Mouse (Mus musculus) liver, adult 2 months (tissue): ENCODE measurements around the gene Marcksl1. TPM values are rescaled to one million over a fixed set of nuclear protein-coding genes. Genes with fewer than 3 reads are reported as not detected.

ENCODE experiments used
- DNase-seq: peaks from one replicate; pipeline ENCODE4 v3.0.0-alpha.2; 2011; ENCODE audit warnings: low read depth, low spot score; ENCODE audit errors: extremely low read depth
- H3K27ac ChIP-seq: fragments of 200-500 bp; replicated peaks from 2 replicates; pipeline ENCODE4 v1.5.1; 2012; ENCODE audit warnings: low read depth, mild to moderate bottlenecking, control low read depth, inconsistent platforms, low read length; ENCODE audit not compliant: insufficient read depth
- H3K27me3 ChIP-seq: fragments of 200-500 bp; 2 replicates; pipeline ENCODE4 v1.6.1; 2012; ENCODE audit warnings: mild to moderate bottlenecking, moderate library complexity, low read length, inconsistent platforms; ENCODE audit not compliant: control insufficient read depth, insufficient read depth
- H3K36me3 ChIP-seq: fragments of 200-500 bp; 2 replicates; pipeline ENCODE4 v1.6.1; 2012; ENCODE audit warnings: low read length, inconsistent platforms; ENCODE audit not compliant: control insufficient read depth, insufficient read depth
- H3K4me1 ChIP-seq: fragments of 200-500 bp; 2 replicates; pipeline ENCODE4 v1.6.1; 2011; ENCODE audit warnings: low read length; ENCODE audit not compliant: control insufficient read depth, insufficient read depth
- H3K4me3 ChIP-seq: fragments of 200-500 bp; 2 replicates; pipeline ENCODE4 v1.5.1; 2011; ENCODE audit warnings: low read depth, mild to moderate bottlenecking, control low read depth, low read length, moderate library complexity; ENCODE audit not compliant: insufficient read depth
- H3K79me2 ChIP-seq: fragments of 200-500 bp; 2 replicates; pipeline ENCODE4 v1.6.1; 2012; ENCODE audit warnings: inconsistent platforms, mild to moderate bottlenecking, low read length, moderate library complexity; ENCODE audit not compliant: control insufficient read depth, insufficient read depth
- H3K9ac ChIP-seq: fragments of 200-500 bp; 2 replicates; pipeline ENCODE4 v1.6.1; 2012; ENCODE audit warnings: low read depth, mild to moderate bottlenecking, control low read depth, inconsistent platforms, low read length
- CTCF ChIP-seq: fragments of 200-500 bp; IDR thresholded peaks from 2 replicates; pipeline ENCODE4 v1.5.1; 2011; ENCODE audit warnings: low read depth, low read length, control low read depth
- POLR2A ChIP-seq: fragments of 200-500 bp; IDR thresholded peaks from 2 replicates; pipeline ENCODE4 v1.6.1; 2011; ENCODE audit warnings: low read length, control low read depth; ENCODE audit not compliant: insufficient read depth; ENCODE audit errors: extremely low read depth
- WGBS: fragments of 180-500 bp; shearing (Covaris S2); methylation state at CpG from one replicate; pipeline ENCODE4 v1.1.7; 2018; 5-methylcytosine and 5-hydroxymethylcytosine counted together
- polyA plus RNA-seq: library from polyadenylated mRNA; depleted of rRNA; stranded (reverse); fragments of >200 nt; gene quantifications from 2 replicates; pipeline ENCODE4 v1.2.3, GENCODE M21; 2012; rRNA removed
- total RNA-seq: library from RNA; depleted of rRNA; stranded (reverse); fragments of >200 nt; gene quantifications from 2 replicates; pipeline ENCODE4 v1.2.3, GENCODE M21; 2014; rRNA removed

Gene Marcksl1
- 5.3 and 9.9 TPM in 2 replicates for total RNA-seq
- 7.7 and 11.1 TPM in 2 replicates for polyA plus RNA-seq

- TF ChIP-seq CTCF (no peak), POLR2A (peak; percentile 73; the same call in 1 of the 2 replicates)
- no peaks in the 10 kb centered on the region for H3K79me2 ChIP-seq
- H3K4me3 ChIP-seq = peak within 1 kb of the TSS; percentile 91
- no peak within 1 kb of the TSS for H3K27ac ChIP-seq
- no peaks in the 10 kb centered on the region for H3K4me1 ChIP-seq
- 8% methylated on average over 46 of the region's 47 CpGs for WGBS
- H3K36me3 ChIP-seq = peaks cover 6% of the 10 kb centered on the region; the same call in 1 of the 2 replicates
- H3K9ac ChIP-seq = peak within 1 kb of the TSS; percentile 90
- H3K27me3 ChIP-seq = peaks cover 8% of the 10 kb centered on the region; the same call in 1 of the 2 replicates
- no peak for DNase-seq
Measured at GRCm38 (mm10) chr4:129513086-129513767, at the start of gene Marcksl1. Gene Marcksl1, plus strand, starts transcription at chr4:129513581.

- H3K9ac ChIP-seq = no peak overlapping the region
- no peak overlapping the region for H3K4me3 ChIP-seq
Measured at GRCm38 (mm10) chr4:129464286-129464815, 49.0 kb upstream of the Marcksl1 start.

GRCm38 (mm10) chr4:129476047-129476446 is 37.3 kb upstream of the Marcksl1 start:
- no peak overlapping the region for H3K27ac ChIP-seq
- 98% methylated on average over 11 of the region's 11 CpGs for WGBS
- H3K79me2 ChIP-seq = no peaks in the 10 kb centered on the region
- H3K27me3 ChIP-seq = no peaks in the 10 kb centered on the region
- peaks cover 36% of the 10 kb centered on the region for H3K36me3 ChIP-seq
- peaks cover 2% of the 10 kb centered on the region; the same call in 1 of the 2 replicates for H3K4me1 ChIP-seq
- no peak overlapping the region for H3K4me3 ChIP-seq
- no peak for DNase-seq
- no peak overlapping the region for H3K9ac ChIP-seq
- TF ChIP-seq POLR2A (no peak), CTCF (no peak)

More at GRCm38 (mm10) chr4:129464286-129464815, 49.0 kb upstream of the Marcksl1 start:
- Histone ChIP-seq H3K27ac (no peak overlapping the region), H3K36me3 (peaks cover 40% of the 10 kb centered on the region), H3K79me2 (peaks cover 13% of the 10 kb centered on the region), H3K4me1 (peaks cover 7% of the 10 kb centered on the region), H3K27me3 (no peaks in the 10 kb centered on the region)
- TF ChIP-seq CTCF = no peak
- TF ChIP-seq POLR2A = no peak
- no peak for DNase-seq
- WGBS = 78% methylated on average over 4 of the region's 4 CpGs

GRCm38 (mm10) chr4:129479863-129480262 is 33.5 kb upstream of the Marcksl1 start:
- H3K27me3 ChIP-seq = no peaks in the 10 kb centered on the region
- no peak overlapping the region for H3K4me3 ChIP-seq
- H3K79me2 ChIP-seq = no peaks in the 10 kb centered on the region
- H3K4me1 ChIP-seq = peaks cover 2% of the 10 kb centered on the region; the same call in 1 of the 2 replicates
- TF ChIP-seq POLR2A = no peak
- TF ChIP-seq CTCF = no peak
- WGBS = 64% methylated on average over 3 of the region's 3 CpGs
- peaks cover 21% of the 10 kb centered on the region for H3K36me3 ChIP-seq
- no peak overlapping the region for H3K27ac ChIP-seq
- DNase-seq = peak; percentile 62
- no peak overlapping the region for H3K9ac ChIP-seq

- no peak for TF ChIP-seq CTCF
- no peak for TF ChIP-seq POLR2A
- Histone ChIP-seq H3K4me1 (peaks cover 2% of the 10 kb centered on the region; the same call in 1 of the 2 replicates), H3K79me2 (no peaks in the 10 kb centered on the region), H3K27ac (no peak overlapping the region), H3K4me3 (no peak overlapping the region), H3K27me3 (no peaks in the 10 kb centered on the region), H3K9ac (no peak overlapping the region), H3K36me3 (peaks cover 23% of the 10 kb centered on the region)
- 88% methylated on average over 1 of the region's 1 CpGs for WGBS
- DNase-seq = no peak
Measured at GRCm38 (mm10) chr4:129481090-129481489, 32.3 kb upstream of the Marcksl1 start.
